Mouse (Mus musculus) ES-CJ7 (cell line): ENCODE measurements around the gene Ppp2r3a.

Experiments used
- DNase-seq: peaks from one replicate; pipeline ENCODE4 v3.0.0; 2011; ENCODE audit warnings: low read depth, low spot score

The Ppp2r3a gene

GRCm38 (mm10) chr9:101160092-101160491 is 91.5 kb downstream of the Ppp2r3a start:
- DNase-seq = no peak

DNA sequence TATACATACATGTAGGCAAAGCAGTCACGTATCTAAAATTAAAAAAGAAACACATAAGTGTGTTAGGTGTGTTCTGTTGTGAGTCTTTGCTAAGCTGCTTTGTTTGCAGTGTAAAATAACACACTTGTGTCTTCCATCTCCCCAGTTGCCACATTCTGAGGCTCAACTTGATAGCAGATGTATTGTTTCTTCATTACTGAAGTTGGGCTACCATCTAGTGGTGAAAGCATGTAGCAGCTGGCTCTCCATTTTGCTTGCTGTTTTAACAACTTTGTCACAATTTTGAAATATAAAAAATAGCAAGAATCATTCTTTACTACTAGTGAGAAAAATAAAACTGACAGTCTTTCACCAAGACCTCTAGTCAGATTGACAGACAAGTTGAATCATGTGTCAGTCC is 92.2 kb downstream of the Ppp2r3a start:
- peak; percentile 35 for DNase-seq

DNA sequence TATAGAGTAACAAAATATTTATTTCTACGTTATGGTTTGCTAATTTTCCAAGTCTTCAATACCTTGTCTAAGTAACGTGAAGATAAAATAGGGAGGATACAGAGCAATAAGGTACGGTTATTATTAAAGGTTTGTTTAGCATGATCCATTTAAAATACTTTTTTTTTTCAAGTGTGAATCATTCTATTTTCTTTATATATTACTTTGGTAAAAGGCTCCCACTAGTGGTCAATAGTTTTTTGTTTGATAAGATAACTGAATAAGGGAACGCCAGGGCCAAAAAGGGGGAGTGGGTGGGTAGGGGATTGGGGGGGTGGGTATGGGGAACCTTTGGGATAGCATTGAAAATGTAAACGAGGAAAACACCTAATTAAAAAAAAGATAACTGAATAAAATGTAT is 98.7 kb downstream of the Ppp2r3a start:
- DNase-seq = no peak

DNA sequence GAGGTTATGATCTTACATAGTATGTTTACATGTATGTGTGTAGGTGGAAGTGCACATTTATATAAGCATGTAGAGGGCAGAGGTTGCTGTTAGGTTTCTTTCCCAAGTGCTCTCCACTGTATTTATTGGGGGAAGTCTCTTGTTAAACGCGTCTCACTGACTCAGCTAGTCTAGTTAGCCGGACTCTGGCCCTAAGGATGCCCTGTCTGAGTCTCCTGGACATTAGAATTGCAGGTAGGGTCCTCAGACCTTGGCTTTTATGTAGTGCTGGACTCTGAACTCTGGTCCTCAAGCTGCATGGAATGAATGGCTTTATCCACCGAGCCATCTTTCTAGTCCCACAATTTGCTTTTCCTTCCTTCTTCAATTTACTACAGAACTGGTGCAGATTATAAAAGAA is 108.0 kb downstream of the Ppp2r3a start:
- DNase-seq = no peak

- DNase-seq = no peak
Measured at GRCm38 (mm10) chr9:101114182-101114884, 137.3 kb downstream of the Ppp2r3a start.

DNA sequence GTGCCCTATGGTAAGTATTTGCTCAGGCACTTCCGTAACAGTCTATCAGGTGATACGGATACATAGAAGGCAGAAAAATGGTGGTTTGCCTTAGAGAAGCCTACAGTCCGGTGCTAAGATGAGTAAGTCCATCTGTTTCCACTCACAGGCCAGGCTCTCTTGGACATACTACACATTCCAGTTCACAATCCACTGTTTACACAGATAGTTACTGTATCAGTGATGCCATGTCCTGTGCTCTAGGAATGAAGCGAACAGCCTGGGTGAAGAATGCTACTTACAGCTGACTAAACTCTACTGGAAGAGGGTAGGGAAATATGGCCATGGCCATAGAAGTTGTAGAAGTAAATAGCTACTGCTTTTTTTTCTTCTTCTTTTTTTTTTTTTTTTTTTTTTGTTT is 138.3 kb downstream of the Ppp2r3a start:
- DNase-seq = no peak

GRCm38 (mm10) chr9:101110013-101110412 is 141.6 kb downstream of the Ppp2r3a start:
- DNase-seq = no peak

DNA sequence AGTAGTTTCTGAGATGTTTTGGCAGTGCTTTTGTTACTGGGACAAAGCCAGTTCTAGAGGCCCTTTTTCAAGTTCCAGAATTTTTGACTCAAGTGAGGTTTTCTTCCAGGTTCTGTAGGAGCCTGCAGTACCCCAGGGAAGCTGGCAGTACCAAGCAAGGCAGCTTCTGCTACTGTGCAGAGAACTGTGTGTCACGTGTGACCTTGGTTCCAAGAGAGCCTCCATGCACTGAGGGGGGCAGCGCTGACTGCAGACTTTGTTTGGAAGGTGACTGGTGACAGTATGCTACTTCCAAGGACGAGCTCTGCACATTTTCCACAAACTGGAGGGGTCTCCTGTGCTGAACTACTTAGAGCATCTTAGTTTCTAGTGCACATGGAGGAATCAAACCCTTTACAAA is 144.2 kb downstream of the Ppp2r3a start:
- DNase-seq = no peak

DNA sequence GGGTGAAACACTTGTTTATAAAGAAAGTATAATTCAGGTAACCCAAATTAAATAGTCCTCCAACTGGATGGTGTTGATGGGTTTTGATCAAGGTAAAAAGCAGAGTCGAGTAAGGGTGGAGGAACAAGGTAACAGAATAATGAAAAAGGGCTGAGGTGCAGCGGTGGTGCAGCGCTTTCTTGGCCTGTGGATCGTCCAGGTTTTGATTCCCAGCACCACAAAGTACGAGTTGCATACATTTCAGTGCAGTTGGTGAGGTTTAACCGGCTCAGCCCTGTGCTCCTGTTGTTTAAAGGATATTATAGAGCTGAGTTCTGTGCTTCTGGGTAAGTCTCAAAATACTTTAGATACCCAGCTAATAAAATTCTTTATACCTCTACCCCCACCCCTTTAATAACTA is 145.9 kb downstream of the Ppp2r3a start:
- DNase-seq = no peak

DNA sequence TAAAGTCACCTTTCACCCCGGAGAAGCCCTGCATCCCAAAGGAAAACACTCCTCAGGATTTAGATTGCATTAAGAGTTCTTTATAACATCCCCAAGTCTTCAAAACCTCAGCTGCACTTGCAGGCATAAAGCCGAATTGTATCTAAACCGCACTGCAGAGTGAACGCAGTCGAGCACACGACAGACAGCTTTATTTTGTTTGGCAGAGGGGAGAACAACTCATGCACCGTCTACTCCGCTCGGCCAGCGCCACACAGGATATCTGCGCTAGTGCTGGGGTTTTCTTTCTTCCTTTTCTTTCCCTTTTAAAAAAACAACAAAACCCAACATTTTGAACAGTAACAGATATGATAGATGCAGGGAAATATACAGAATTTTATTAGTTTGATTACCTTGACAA is 146.7 kb downstream of the Ppp2r3a start:
- DNase-seq = no peak

DNA sequence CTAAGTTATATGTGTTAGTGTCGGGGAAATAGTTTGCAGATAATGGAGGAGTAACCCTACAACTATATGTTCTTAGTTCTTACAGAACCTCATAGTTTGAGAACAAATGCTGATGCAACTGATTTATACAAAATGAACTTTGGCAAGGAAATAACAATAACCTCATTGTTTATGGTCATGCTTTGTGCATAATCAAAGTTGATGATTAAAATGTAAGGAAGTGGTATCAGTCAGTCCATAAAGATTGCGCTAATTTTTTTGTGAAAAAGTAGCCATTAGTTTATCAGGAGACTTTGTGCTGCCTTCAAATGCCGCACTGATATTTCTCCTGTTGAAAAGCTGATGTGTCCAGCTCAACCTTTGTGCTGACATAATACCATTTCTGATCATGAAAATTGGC is 149.3 kb downstream of the Ppp2r3a start:
- DNase-seq = no peak

GRCm38 (mm10) chr9:101101547-101101946 is 150.0 kb downstream of the Ppp2r3a start:
- no peak for DNase-seq

DNA sequence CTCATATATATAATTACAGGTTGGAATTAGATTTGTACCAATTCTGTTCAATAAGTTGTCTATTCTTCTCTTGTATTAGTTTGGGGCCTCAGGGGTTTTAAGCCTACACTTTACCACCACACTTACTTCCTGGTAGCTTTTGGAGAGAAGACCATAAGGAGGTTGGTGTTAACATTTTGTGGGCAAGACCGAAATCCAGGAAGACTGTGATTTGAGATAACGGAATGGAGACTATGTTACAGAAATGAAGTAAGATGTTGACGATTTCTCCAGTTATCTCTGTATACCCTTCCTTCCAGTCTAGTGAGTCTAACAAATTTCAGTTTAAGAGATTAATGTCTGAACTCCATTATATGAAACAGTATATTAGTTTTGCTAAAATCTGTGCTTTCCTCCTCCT is 151.4 kb downstream of the Ppp2r3a start:
- DNase-seq = no peak

DNA sequence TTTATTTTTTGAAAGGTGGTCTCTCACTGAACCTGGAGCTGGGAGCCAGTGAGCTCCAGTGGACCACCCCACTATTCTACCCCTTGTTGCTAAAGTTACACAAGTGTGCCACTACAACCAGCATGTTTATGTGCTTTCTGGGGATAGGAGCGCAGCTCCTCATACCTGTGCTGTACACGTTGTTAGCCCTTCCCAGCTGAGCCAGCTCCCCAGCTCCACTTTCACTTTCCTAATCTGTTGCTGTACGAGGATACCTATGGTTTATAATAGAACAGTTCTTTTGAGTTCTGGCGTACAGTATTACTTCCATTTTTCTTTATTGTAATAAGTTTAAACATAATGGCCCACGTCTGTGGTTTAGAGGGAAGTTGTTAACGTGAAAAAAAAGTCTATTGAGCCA is 152.2 kb downstream of the Ppp2r3a start:
- no peak for DNase-seq

DNA sequence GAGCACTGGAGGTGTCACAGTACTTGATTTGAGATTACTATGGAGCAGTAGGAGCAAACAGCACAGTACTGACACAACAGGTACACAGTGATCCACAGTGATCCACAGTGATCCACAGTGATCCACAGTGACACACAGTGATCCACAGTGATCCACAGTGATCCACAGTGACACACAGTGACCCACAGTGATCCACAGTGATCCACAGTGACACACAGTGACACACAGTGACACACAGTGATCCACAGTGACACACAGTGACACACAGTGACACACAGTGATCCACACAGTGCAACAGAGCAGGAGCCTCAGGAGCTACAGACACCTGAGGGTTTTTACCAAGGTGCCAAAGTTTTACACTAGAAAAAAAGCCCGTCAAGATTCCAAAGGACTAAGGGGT is 154.1 kb downstream of the Ppp2r3a start:
- peak; percentile 18 for DNase-seq

DNA sequence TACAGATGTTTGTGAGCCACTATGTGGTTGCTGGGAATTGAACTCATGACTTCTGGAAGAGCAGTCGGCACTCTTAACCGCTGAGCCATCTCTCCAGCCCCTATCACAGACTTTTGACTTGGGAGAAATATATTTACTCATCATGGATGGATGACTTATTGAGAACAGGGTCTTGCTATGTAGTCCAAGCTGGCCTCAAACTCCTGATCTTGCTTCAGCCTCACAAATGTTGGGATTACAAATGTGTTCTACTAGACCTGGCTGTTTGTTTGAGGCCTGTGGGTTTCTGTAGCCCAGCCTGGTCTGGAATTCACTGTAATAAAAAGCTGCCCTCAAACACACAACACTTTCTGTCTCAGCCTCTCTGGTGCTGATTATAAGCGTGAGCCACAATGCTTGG is 155.1 kb downstream of the Ppp2r3a start:
- no peak for DNase-seq

DNA sequence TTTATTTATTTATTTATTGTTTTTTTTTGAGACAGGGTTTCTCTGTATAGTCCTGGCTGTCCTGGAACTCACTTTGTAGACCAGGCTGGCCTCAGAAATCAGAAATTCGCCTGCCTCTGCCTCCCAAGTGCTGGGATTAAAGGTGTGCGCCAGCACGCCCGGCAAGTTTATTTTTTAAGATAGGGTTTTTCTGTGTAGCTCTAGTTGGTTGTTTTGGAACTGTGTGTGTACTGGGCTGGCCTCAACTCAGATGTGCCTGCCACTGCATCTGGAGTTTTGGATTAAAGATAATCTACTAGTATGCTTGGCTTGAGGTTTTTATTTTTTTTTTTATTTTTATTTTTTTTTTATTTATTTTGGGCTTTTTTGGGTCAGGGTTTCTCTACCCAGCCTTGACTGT is 156.2 kb downstream of the Ppp2r3a start:
- no peak for DNase-seq

DNA sequence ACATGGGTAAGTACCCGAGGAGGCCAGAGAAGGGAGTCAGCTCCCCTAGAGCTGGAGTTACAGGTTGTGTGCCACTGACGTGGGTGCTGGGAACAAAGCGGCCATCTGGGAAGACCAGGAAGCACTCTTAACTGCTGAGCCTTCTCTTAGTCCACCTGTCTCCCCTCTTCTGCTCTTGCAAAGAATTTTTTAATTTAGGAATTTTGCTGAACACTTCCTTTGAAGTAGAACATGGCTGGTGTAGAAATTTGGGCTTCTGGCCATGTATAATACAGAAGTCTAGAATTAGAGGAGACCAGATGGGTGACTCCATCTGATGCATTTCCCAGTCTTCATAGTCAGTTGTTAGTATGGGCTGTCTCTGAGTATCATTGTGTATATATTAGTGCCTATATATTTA is 167.9 kb downstream of the Ppp2r3a start:
- no peak for DNase-seq

- DNase-seq = peak; percentile 29
Measured at GRCm38 (mm10) chr9:101080046-101080685, 171.4 kb downstream of the Ppp2r3a start.

- peak; percentile 12 for DNase-seq
Measured at GRCm38 (mm10) chr9:101078579-101078978, 173.0 kb downstream of the Ppp2r3a start.

GRCm38 (mm10) chr9:101077486-101077885 is 174.1 kb downstream of the Ppp2r3a start:
- DNase-seq = no peak

- DNase-seq = peak; percentile 21
Measured at GRCm38 (mm10) chr9:101076095-101076875, 175.3 kb downstream of the Ppp2r3a start.

GRCm38 (mm10) chr9:101075694-101076093 is 175.9 kb downstream of the Ppp2r3a start:
- DNase-seq = no peak
